Mouse (Mus musculus) gastrocnemius, postnatal 36 days (tissue): ENCODE results near the gene Zfyve26. TPM values are rescaled to one million over a fixed set of nuclear protein-coding genes. Genes with fewer than 3 reads are reported as not detected.

Source experiments
- total RNA-seq, 2 experiments: library from RNA; stranded (reverse); gene quantifications; 2 replicates each; pipeline ENCODE4 v1.2.3; 2021

Zfyve26 gene
- total RNA-seq, 2 experiments from 2014 or later, result 13.4 to 14.8 TPM

Other genes with a start within 250 kb of the Zfyve26 start
- 1 to 10 TPM; 1.5 to 2.0 TPM for gene Pigh, start 206.7 kb downstream of the Zfyve26 start, total RNA-seq
- not detected for gene Arg2, start 165.5 kb downstream of the Zfyve26 start, total RNA-seq
- 10 to 100 TPM; 63.1 to 68.7 TPM for gene Vti1b, start 123.6 kb downstream of the Zfyve26 start, total RNA-seq
- 1 to 10 TPM; 1.8 to 2.1 TPM for gene Rdh11, start 104.0 kb downstream of the Zfyve26 start, total RNA-seq
- under 1 TPM; 0.20 to 0.49 TPM for gene Rdh12, start 87.4 kb downstream of the Zfyve26 start, total RNA-seq
- gene Rad51b, start 978 bp upstream of the Zfyve26 start, total RNA-seq, result under 1 TPM in 1 of 2 experiments, not detected in 1; 0.23 TPM